In the genomic region with DNA sequence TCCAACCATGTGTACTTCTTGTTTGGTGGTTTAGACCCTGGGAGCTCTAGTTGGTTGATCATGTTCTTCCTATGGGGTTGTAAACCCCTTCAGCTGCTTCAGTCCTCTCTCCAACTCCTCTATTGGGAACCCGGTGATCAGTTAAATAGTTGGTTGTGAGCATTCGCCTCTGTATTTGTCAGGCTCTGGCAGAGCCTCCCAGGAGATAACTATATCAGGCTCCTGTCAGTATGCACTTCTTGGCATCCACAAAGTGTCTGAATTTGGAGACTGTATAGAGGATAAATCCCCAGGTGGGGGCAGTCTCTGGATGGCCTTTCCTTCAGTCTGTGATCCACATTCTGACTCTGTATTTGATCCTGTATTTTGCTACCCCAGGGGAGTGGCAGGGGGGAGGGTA, we compare ENCODE assay signal across 30 mouse cellular contexts.
"Had no signal": no experiment of that assay in that cellular context is flagged by ENCODE, and none has a peak within 500 bp of the region (broad histone marks: within the 10 kb centered on the region; RNA-seq: fewer than 3 reads in every experiment).

No protein-coding gene starts in this region.

- H3K36me3 ChIP-seq: heart, embryonic 12.5 days; heart, embryonic 13.5 days; heart, embryonic 15.5 days; hindbrain, embryonic 10.5 days; hindbrain, embryonic 12.5 days; hindbrain, embryonic 13.5 days; hindbrain, embryonic 15.5 days; intestine, embryonic 15.5 days; kidney, embryonic 15.5 days had no signal

- H3K9me3 ChIP-seq: heart, embryonic 12.5 days; heart, embryonic 13.5 days; heart, embryonic 15.5 days; hindbrain, embryonic 10.5 days; hindbrain, embryonic 12.5 days; hindbrain, embryonic 13.5 days; hindbrain, embryonic 15.5 days; intestine, embryonic 15.5 days; kidney, embryonic 15.5 days had no signal

- H3K27ac ChIP-seq: heart, embryonic 13.5 days; heart, embryonic 15.5 days; hindbrain, embryonic 10.5 days; hindbrain, embryonic 12.5 days; hindbrain, embryonic 13.5 days; hindbrain, embryonic 14.5 days; hindbrain, embryonic 15.5 days; hindbrain, postnatal 0 days; intestine, embryonic 15.5 days; kidney, embryonic 15.5 days; kidney, postnatal 0 days; layer of hippocampus, adult 2 months; left cerebral cortex, adult 2 months had no signal

- DNase-seq: heart, postnatal 10 days; heart, postnatal 14 days; heart, postnatal 36 days; heart, postnatal 4 days; kidney, adult 11 months; kidney, adult 18-20 months; kidney, adult 2 months; kidney, adult 8-10 months; kidney, adult 9 months; kidney, postnatal 10 days; kidney, postnatal 14 days; kidney, postnatal 25 days; kidney, postnatal 36 days; kidney, postnatal 4 days; layer of hippocampus, adult 9-11 months; layer of hippocampus, postnatal 36 days had no signal

- H3K4me3 ChIP-seq: heart, embryonic 12.5 days; heart, embryonic 13.5 days; heart, embryonic 15.5 days; hindbrain, embryonic 10.5 days; hindbrain, embryonic 12.5 days; hindbrain, embryonic 13.5 days; hindbrain, embryonic 15.5 days; intestine, embryonic 15.5 days; kidney, embryonic 15.5 days; layer of hippocampus, adult 2 months; left cerebral cortex, adult 2 months had no signal

- H3K4me1 ChIP-seq: heart, embryonic 12.5 days; heart, embryonic 13.5 days; heart, embryonic 15.5 days; hindbrain, embryonic 10.5 days; hindbrain, embryonic 12.5 days; hindbrain, embryonic 13.5 days; hindbrain, embryonic 15.5 days; intestine, embryonic 15.5 days; kidney, embryonic 15.5 days had no signal

- H3K9ac ChIP-seq: heart, embryonic 12.5 days; heart, embryonic 13.5 days; heart, embryonic 15.5 days; hindbrain, embryonic 12.5 days; hindbrain, embryonic 13.5 days; hindbrain, embryonic 14.5 days; hindbrain, embryonic 15.5 days; intestine, embryonic 15.5 days; kidney, embryonic 15.5 days had no signal

- H3K27me3 ChIP-seq: heart, embryonic 12.5 days; heart, embryonic 13.5 days; heart, embryonic 15.5 days; hindbrain, embryonic 12.5 days; hindbrain, embryonic 13.5 days; hindbrain, embryonic 15.5 days; intestine, embryonic 15.5 days; kidney, embryonic 15.5 days had no signal
